In genomic region chr16:69646156-69646555, GRCm38 (mm10) we compare ENCODE assay signal across 22 mouse cellular contexts.
DNase-seq lines count a peak whose midpoint lies in the region; ATAC-seq and TF ChIP-seq lines count a peak whose summit lies in the region.
"Had no signal": no experiment of that assay in that cellular context is flagged by ENCODE, and none has a peak within 500 bp of the region (broad histone marks: within the 10 kb centered on the region; RNA-seq: fewer than 3 reads in every experiment).

No protein-coding gene starts in this region.

- peak; percentile 69 to 72 for DNase-seq in adrenal gland, adult (ENCODE audit: inconsistent age in 2 of 2, low spot score in 1 of 2)
- no peak for DNase-seq in adrenal gland, postnatal 4 days (ENCODE audit: low spot score in 2 of 2)
- DNase-seq in hindbrain, postnatal 0 days (ENCODE audit: low spot score) = peak; percentile 17
- DNase-seq in hindbrain, embryonic 14.5 days (ENCODE audit: low spot score) = no peak
- peak; percentile 1 to 18 for DNase-seq in adrenal gland, adult 18-20 months (ENCODE audit: low spot score in 2 of 2)
- DNase-seq in adrenal gland, postnatal 36 days = peak; percentile 55 to 66
- no peak for DNase-seq in spleen, postnatal 36 days (ENCODE audit: low spot score in 2 of 2)
- DNase-seq: gastrocnemius, postnatal 14 days; kidney, adult 9 months; kidney, postnatal 14 days; lung, adult 18-20 months; lung, postnatal 10 days; retina, postnatal 1 day; right cerebral cortex, postnatal 25 days; spleen, adult 18-20 months; thymus, postnatal 25 days had no signal

- H3K4me3 ChIP-seq in hindbrain, postnatal 0 days (ENCODE audit: low read length) = no peak overlapping the region
- H3K4me3 ChIP-seq in hindbrain, embryonic 14.5 days (replicated peaks; ENCODE audit: low read length) = no peak overlapping the region
- H3K4me3 ChIP-seq: forebrain, embryonic 10.5 days; hindbrain, embryonic 13.5 days; intestine, embryonic 15.5 days; liver, embryonic 12.5 days; midbrain, embryonic 12.5 days had no signal

- H3K36me3 ChIP-seq in hindbrain, postnatal 0 days (ENCODE audit: insufficient read depth, low read length) = no peaks in the 10 kb centered on the region
- no peaks in the 10 kb centered on the region for H3K36me3 ChIP-seq in hindbrain, embryonic 14.5 days (replicated peaks; ENCODE audit: control insufficient read depth, insufficient read depth)
- H3K36me3 ChIP-seq: forebrain, embryonic 10.5 days; hindbrain, embryonic 13.5 days; intestine, embryonic 15.5 days; liver, embryonic 12.5 days; midbrain, embryonic 12.5 days had no signal

- no peak for ATAC-seq in hindbrain, postnatal 0 days
- no peak for ATAC-seq in hindbrain, embryonic 14.5 days (ENCODE audit: low FRiP score)
- ATAC-seq: forebrain, embryonic 16.5 days; intestine, embryonic 15.5 days; liver, embryonic 12.5 days had no signal

- H3K27me3 ChIP-seq in hindbrain, postnatal 0 days (ENCODE audit: insufficient read depth, low read length) = no peaks in the 10 kb centered on the region
- no peaks in the 10 kb centered on the region for H3K27me3 ChIP-seq in hindbrain, embryonic 14.5 days (ENCODE audit: control insufficient read depth, insufficient read depth, low read length)
- H3K27me3 ChIP-seq: hindbrain, embryonic 13.5 days; intestine, embryonic 15.5 days; liver, embryonic 12.5 days; midbrain, embryonic 12.5 days had no signal

- H3K4me1 ChIP-seq in hindbrain, postnatal 0 days (ENCODE audit: insufficient read depth, low read length) = no peaks in the 10 kb centered on the region
- no peaks in the 10 kb centered on the region for H3K4me1 ChIP-seq in hindbrain, embryonic 14.5 days (replicated peaks; ENCODE audit: control insufficient read depth, insufficient read depth, low read length)
- H3K4me1 ChIP-seq: forebrain, embryonic 10.5 days; hindbrain, embryonic 13.5 days; intestine, embryonic 15.5 days; liver, embryonic 12.5 days; midbrain, embryonic 12.5 days had no signal

- H3K9me3 ChIP-seq in hindbrain, postnatal 0 days (ENCODE audit: low read length) = no peaks in the 10 kb centered on the region
- no peaks in the 10 kb centered on the region for H3K9me3 ChIP-seq in hindbrain, embryonic 14.5 days (ENCODE audit: control insufficient read depth, low read length)
- H3K9me3 ChIP-seq: forebrain, embryonic 10.5 days; hindbrain, embryonic 13.5 days; intestine, embryonic 15.5 days; liver, embryonic 12.5 days; midbrain, embryonic 12.5 days had no signal

- H3K27ac ChIP-seq in hindbrain, postnatal 0 days = no peak overlapping the region
- H3K27ac ChIP-seq in hindbrain, embryonic 14.5 days = no peak overlapping the region
- H3K27ac ChIP-seq: forebrain, embryonic 10.5 days; hindbrain, embryonic 13.5 days; intestine, embryonic 15.5 days; liver, embryonic 12.5 days; midbrain, embryonic 12.5 days had no signal

- H3K4me2 ChIP-seq in hindbrain, postnatal 0 days (ENCODE audit: low read depth, low read length) = no peak overlapping the region
- H3K4me2 ChIP-seq in hindbrain, embryonic 14.5 days (replicated peaks) = no peak overlapping the region
- H3K4me2 ChIP-seq: hindbrain, embryonic 13.5 days; intestine, embryonic 15.5 days; liver, embryonic 12.5 days; midbrain, embryonic 12.5 days had no signal

- H3K9ac ChIP-seq in hindbrain, postnatal 0 days (replicated peaks; ENCODE audit: low read length) = no peak overlapping the region
- H3K9ac ChIP-seq in hindbrain, embryonic 14.5 days = no peak overlapping the region
- H3K9ac ChIP-seq: hindbrain, embryonic 13.5 days; intestine, embryonic 15.5 days; liver, embryonic 12.5 days; midbrain, embryonic 12.5 days had no signal

- TF ChIP-seq CTCF in hindbrain, postnatal 0 days (IDR thresholded peaks at IDR 0.05; ENCODE audit: low read depth) = no peak

- WGBS in hindbrain, postnatal 0 days = 53% methylated on average over 4 of the region's 4 CpGs
- 80% methylated on average over 4 of the region's 4 CpGs for WGBS in hindbrain, embryonic 14.5 days

Comparison
In these comparisons a context has a peak if more than half of its experiments do, and no peak if none do; other contexts are left out.
1. DNase-seq: peak in adrenal gland, adult (2 of 2), hindbrain, postnatal 0 days (single experiment), adrenal gland, adult 18-20 months (2 of 2) and adrenal gland, postnatal 36 days (2 of 2); none in adrenal gland, postnatal 4 days (0 of 2), hindbrain, embryonic 14.5 days (single experiment) and spleen, postnatal 36 days (0 of 2).